Mouse (Mus musculus) lung, embryonic 14.5 days (tissue): Measurements from ENCODE around the gene Axin2. TPM values are rescaled to one million over a fixed set of nuclear protein-coding genes. Genes with fewer than 3 reads are reported as not detected.
A peak's percentile ranks its signal among the peaks of the same experiment; 100 is the strongest.

Experiments
- ATAC-seq: fragments of 200-750 bp; cut with Nextera tagmentation; 2 replicates; pipeline ENCODE4 v1.8.0; 2017; ENCODE audit warnings: mild to moderate bottlenecking, moderate TSS enrichment, moderate library complexity; ENCODE audit not compliant: insufficient read depth
- DNase-seq: peaks from one replicate; pipeline ENCODE4 v3.0.0-alpha.2; 2015
- H3K27ac ChIP-seq: fragments of 300-500 bp; sonication (generic); 2 replicates; pipeline ENCODE4 v1.5.1; 2014; ENCODE audit warnings: low read depth, mild to moderate bottlenecking, moderate library complexity
- H3K27me3 ChIP-seq: fragments of 300-500 bp; sonication (generic); 2 replicates; pipeline ENCODE4 v1.6.1; 2014; ENCODE audit warnings: low read length, control low read depth; ENCODE audit not compliant: insufficient read depth
- H3K36me3 ChIP-seq: fragments of 300-500 bp; sonication (generic); 2 replicates; pipeline ENCODE4 v1.6.1; 2014; ENCODE audit warnings: control low read depth; ENCODE audit not compliant: insufficient read depth
- H3K4me1 ChIP-seq: fragments of 300-500 bp; sonication (generic); 2 replicates; pipeline ENCODE4 v1.6.1; 2014; ENCODE audit warnings: antibody characterized with exemption, control low read depth; ENCODE audit not compliant: insufficient read depth
- H3K4me2 ChIP-seq: fragments of 300-500 bp; sonication (generic); 2 replicates; pipeline ENCODE4 v1.6.1; 2014; ENCODE audit warnings: mild to moderate bottlenecking
- H3K4me3 ChIP-seq: fragments of 300-500 bp; sonication (generic); 2 replicates; pipeline ENCODE4 v1.5.1; 2014; ENCODE audit warnings: low read depth, low read length
- H3K9ac ChIP-seq: fragments of 300-500 bp; sonication (generic); 2 replicates; pipeline ENCODE4 v1.6.1; 2014
- H3K9me3 ChIP-seq: fragments of 300-500 bp; sonication (generic); 2 replicates; pipeline ENCODE4 v1.6.1; 2016; ENCODE audit warnings: low read depth, low read length, control low read depth
- CTCF ChIP-seq: IDR thresholded peaks from 2 replicates; pipeline ENCODE4 v1.5.1; 2016; ENCODE audit warnings: antibody characterized with exemption, low read depth
- WGBS: fragments of 180-500 bp; shearing (Covaris S2); extraction: QIAGEN DNeasy Blood & Tissue Kit; methylation state at CpG from one replicate; pipeline ENCODE4 v1.1.7; 2014; 5-methylcytosine and 5-hydroxymethylcytosine counted together
- polyA plus RNA-seq: library from polyadenylated mRNA; unstranded; fragments of >200 nt; fragmentation: Nextera tagmentation; extraction: Ambion mirVana; gene quantifications from 2 replicates; pipeline ENCODE4 v1.2.1, GENCODE M21; 2014

Axin2 gene
- polyA plus RNA-seq, 1 experiment from 2014 or later = 15.5 TPM

GRCm38 (mm10) chr11:108885276-108885896 is 34.8 kb upstream of the Axin2 start:
- Histone ChIP-seq H3K27ac (no peak overlapping the region), H3K36me3 (no peaks in the 10 kb centered on the region), H3K9me3 (no peaks in the 10 kb centered on the region), H3K4me1 (no peaks in the 10 kb centered on the region), H3K4me2 (no peak overlapping the region), H3K9ac (no peak overlapping the region), H3K27me3 (no peaks in the 10 kb centered on the region), H3K4me3 (no peak overlapping the region)
- no peak for TF ChIP-seq CTCF
- WGBS = 57% methylated on average over 19 of the region's 19 CpGs
- no peak for DNase-seq
- ATAC-seq = no peak

GRCm38 (mm10) chr11:108886060-108886459 is 34.1 kb upstream of the Axin2 start:
- Histone ChIP-seq H3K27me3 (no peaks in the 10 kb centered on the region), H3K9ac (no peak overlapping the region), H3K9me3 (no peaks in the 10 kb centered on the region), H3K4me3 (no peak overlapping the region), H3K27ac (no peak overlapping the region), H3K4me2 (no peak overlapping the region), H3K4me1 (no peaks in the 10 kb centered on the region; the same call in 1 of the 2 replicates), H3K36me3 (no peaks in the 10 kb centered on the region)
- DNase-seq (no peak), ATAC-seq (no peak)
- no peak for TF ChIP-seq CTCF
- 74% methylated on average over 8 of the region's 8 CpGs for WGBS

DNA sequence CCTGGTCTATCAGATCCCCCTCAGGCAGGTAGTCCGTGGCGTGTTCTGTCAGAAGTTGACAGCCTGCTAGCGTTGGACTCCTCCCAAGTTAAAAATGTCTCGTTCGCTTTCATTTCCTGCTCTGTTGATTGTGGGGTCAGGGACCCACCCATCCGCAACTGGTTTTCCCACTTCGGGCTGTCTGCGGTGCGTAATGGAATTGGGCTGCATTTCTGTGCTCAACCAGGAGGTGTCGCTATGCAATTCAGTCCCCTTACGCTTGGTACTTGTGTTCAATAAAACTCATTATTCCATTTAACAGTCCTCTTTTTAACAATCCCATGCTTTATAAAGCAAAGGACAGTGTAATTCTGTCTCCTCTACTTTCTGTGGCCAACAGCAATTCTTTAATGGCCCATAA is 31.0 kb upstream of the Axin2 start:
- TF ChIP-seq CTCF = peak; percentile 77
- no peaks in the 10 kb centered on the region for H3K9me3 ChIP-seq
- H3K36me3 ChIP-seq = no peaks in the 10 kb centered on the region
- no peak overlapping the region for H3K4me2 ChIP-seq
- no peak overlapping the region for H3K9ac ChIP-seq
- WGBS = 52% methylated on average over 11 of the region's 11 CpGs
- ATAC-seq (no peak), DNase-seq (peak; percentile 74)
- no peaks in the 10 kb centered on the region for H3K27me3 ChIP-seq
- peaks cover 5% of the 10 kb centered on the region; the same call in 1 of the 2 replicates for H3K4me1 ChIP-seq
- H3K27ac ChIP-seq = no peak overlapping the region
- H3K4me3 ChIP-seq = no peak overlapping the region

DNA sequence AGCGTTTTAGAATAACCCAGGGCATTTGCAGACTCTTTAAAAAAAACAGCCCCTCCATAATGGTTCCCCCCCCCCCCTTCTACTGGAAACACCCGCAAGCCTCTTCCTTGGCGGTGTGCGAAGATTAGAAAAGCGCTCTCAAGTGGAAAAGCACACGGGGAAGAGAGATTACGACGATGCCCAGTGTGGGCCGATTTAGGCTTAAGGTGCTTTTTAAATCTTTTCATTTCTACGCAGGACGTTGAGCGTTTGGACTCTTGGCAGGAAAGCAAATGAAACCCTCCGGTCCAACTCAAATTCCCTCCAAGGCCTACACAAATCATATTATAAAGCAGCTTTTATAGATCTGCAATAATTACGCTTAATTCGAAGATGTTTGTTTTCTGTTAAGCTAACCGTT is 29.6 kb upstream of the Axin2 start:
- H3K27me3 ChIP-seq = no peaks in the 10 kb centered on the region
- H3K9me3 ChIP-seq = no peaks in the 10 kb centered on the region
- no peaks in the 10 kb centered on the region for H3K36me3 ChIP-seq
- WGBS = 21% methylated on average over 16 of the region's 16 CpGs
- no peak overlapping the region; the same call in 1 of the 2 replicates for H3K9ac ChIP-seq
- peak overlapping the region; percentile 69 for H3K4me2 ChIP-seq
- H3K4me3 ChIP-seq = peak overlapping the region; percentile 34
- TF ChIP-seq CTCF = no peak
- ATAC-seq (no peak), DNase-seq (peak; percentile 27)
- peaks cover 5% of the 10 kb centered on the region; the same call in 1 of the 2 replicates for H3K4me1 ChIP-seq
- H3K27ac ChIP-seq = peak overlapping the region; percentile 81; the same call in 1 of the 2 replicates

DNA sequence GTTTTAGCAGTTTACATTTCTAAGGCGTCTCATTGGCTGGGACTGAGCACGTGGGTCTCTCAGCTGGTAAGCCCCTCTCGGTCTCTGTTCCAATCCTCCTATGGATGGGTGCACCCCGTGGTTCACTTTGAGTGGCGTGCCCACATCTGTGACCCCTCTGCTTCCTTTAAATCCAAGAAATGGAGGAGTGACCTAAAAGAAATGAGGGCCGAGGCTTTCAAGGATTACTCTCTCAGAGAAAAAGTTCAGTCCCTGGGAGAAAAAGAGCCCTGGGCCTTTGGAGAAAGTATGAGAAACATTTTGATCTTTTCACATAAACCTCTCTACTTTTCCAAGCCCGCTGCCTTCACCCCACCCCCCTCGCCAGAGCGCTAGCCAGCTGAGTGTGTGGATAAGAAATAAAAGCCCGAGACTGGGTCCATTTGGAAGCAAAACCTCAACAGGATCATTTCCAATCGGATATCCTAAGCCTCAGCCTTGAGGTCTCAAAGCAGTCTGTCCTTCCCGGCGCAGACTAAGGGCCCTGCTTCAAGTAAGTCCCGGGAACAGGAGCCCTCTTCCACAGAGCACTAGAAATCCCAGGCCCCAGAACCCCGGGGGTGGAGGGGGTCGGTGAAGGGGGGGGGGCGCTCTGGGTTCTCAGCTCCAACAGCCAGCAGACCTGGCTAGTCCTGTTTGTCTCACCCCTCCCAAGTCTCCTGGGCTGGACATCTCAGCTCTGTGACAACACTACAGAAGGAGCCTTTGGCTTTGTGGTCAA is 28.9 kb upstream of the Axin2 start:
- Histone ChIP-seq H3K4me3 (peak overlapping the region; percentile 34), H3K9ac (peak overlapping the region; percentile 54), H3K27ac (peak overlapping the region; percentile 81), H3K4me2 (peak overlapping the region; percentile 69), H3K4me1 (peaks cover 5% of the 10 kb centered on the region; the same call in 1 of the 2 replicates), H3K9me3 (no peaks in the 10 kb centered on the region), H3K36me3 (no peaks in the 10 kb centered on the region), H3K27me3 (no peaks in the 10 kb centered on the region)
- 2% methylated on average over 17 of the region's 17 CpGs for WGBS
- peak; percentile 93 for ATAC-seq
- peak; percentile 78 for DNase-seq
- no peak for TF ChIP-seq CTCF

DNA sequence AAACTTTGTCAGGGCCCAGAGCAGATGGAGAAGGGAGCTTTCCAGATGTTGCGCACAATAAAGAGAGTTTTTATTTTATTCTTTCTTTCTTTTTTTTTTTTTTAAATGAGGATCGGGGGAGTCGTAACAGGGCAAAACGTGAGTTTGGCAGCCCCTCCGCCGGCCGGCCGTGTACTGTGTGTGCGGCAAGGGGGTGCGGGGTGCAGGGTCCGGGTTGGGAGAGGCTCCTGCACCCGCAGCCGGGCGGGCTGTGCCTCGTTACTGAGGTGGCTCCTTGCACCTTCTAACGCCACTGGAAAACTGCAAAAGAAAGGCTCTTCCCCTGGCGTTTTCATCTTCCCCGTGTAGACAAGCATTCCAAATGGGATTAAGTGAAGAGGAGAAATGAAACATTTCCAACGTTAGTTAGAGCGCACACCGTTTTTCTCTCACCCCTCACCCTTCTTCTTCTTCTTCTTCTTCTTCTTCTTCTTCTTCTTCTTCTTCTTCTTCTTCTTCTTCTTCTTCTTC is 28.2 kb upstream of the Axin2 start:
- ATAC-seq (no peak), DNase-seq (peak; percentile 19)
- Histone ChIP-seq H3K9me3 (no peaks in the 10 kb centered on the region), H3K27ac (peak overlapping the region; percentile 81), H3K4me1 (peaks cover 5% of the 10 kb centered on the region; the same call in 1 of the 2 replicates), H3K4me2 (peak overlapping the region; percentile 69), H3K27me3 (no peaks in the 10 kb centered on the region), H3K4me3 (peak overlapping the region; percentile 34), H3K9ac (peak overlapping the region; percentile 54), H3K36me3 (no peaks in the 10 kb centered on the region)
- no peak for TF ChIP-seq CTCF
- WGBS = 2% methylated on average over 21 of the region's 21 CpGs

DNA sequence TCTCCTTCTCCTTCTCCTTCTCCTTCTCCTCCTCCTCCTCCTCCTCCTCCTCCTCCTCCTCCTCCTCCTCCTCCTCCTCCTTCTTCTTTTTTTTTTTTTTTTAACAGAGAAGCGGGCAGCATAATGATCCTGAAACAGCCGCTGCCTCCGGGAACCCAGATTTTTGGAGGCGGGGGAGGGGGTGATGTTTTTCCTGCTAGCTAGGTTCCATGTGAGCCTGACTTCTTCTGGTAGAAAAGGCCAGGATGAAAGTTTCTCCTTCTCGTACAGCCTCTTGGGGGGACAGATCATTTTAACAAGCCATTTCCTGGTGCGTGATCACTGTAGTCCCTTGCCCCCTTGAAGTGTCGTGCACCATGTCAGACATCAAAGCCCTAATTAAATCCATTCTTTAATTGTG is 27.7 kb upstream of the Axin2 start:
- Histone ChIP-seq H3K4me2 (peak overlapping the region; percentile 32), H3K27ac (no peak overlapping the region)

More for the DNA sequence above, 27.7 kb upstream of the Axin2 start:
- H3K36me3 ChIP-seq = no peaks in the 10 kb centered on the region
- no peak for TF ChIP-seq CTCF
- H3K27me3 ChIP-seq = no peaks in the 10 kb centered on the region
- 22% methylated on average over 7 of the region's 7 CpGs for WGBS
- H3K9me3 ChIP-seq = no peaks in the 10 kb centered on the region
- peaks cover 5% of the 10 kb centered on the region; the same call in 1 of the 2 replicates for H3K4me1 ChIP-seq
- peak; percentile 19 for DNase-seq
- no peak for ATAC-seq
- H3K4me3 ChIP-seq = no peak overlapping the region
- no peak overlapping the region for H3K9ac ChIP-seq
